Mouse (Mus musculus) embryonic facial prominence, embryonic 14.5 days (tissue): ENCODE results near the gene Ptch1. TPM values are rescaled to one million over a fixed set of nuclear protein-coding genes. Genes with fewer than 3 reads are reported as not detected.

Experiments
- ATAC-seq: fragments of 200-750 bp; cut with Nextera tagmentation; 2 replicates; pipeline ENCODE4 v1.8.0; 2017; ENCODE audit warnings: low read depth, moderate number of reproducible peaks, moderate TSS enrichment
- DNase-seq: peaks from one replicate; pipeline ENCODE4 v3.0.0-alpha.2; 2015; ENCODE audit warnings: low spot score
- H3K27ac ChIP-seq: fragments of 300-500 bp; sonication (generic); replicated peaks from 2 replicates; pipeline ENCODE4 v1.5.1; 2014; ENCODE audit warnings: low read depth, mild to moderate bottlenecking, low read length, moderate library complexity
- H3K27me3 ChIP-seq: fragments of 300-500 bp; sonication (generic); replicated peaks from 2 replicates; pipeline ENCODE4 v1.6.1; 2014; ENCODE audit warnings: low read length; ENCODE audit not compliant: control insufficient read depth, insufficient read depth
- H3K36me3 ChIP-seq: fragments of 300-500 bp; sonication (generic); 2 replicates; pipeline ENCODE4 v1.6.1; 2014; ENCODE audit warnings: low read length, mixed read lengths; ENCODE audit not compliant: control insufficient read depth, insufficient read depth
- H3K4me1 ChIP-seq: fragments of 300-500 bp; sonication (generic); 2 replicates; pipeline ENCODE4 v1.6.1; 2014; ENCODE audit warnings: antibody characterized with exemption, low read length; ENCODE audit not compliant: control insufficient read depth, insufficient read depth
- H3K4me2 ChIP-seq: fragments of 300-500 bp; sonication (generic); 2 replicates; pipeline ENCODE4 v1.6.1; 2014; ENCODE audit warnings: low read depth, mild to moderate bottlenecking, low read length, moderate library complexity, mixed read lengths
- H3K4me3 ChIP-seq: fragments of 300-500 bp; sonication (generic); 2 replicates; pipeline ENCODE4 v1.5.1; 2014; ENCODE audit warnings: low read depth, mild to moderate bottlenecking, low read length
- H3K9ac ChIP-seq: fragments of 300-500 bp; sonication (generic); 2 replicates; pipeline ENCODE4 v1.6.1; 2014; ENCODE audit warnings: low read depth, mild to moderate bottlenecking, low read length, moderate library complexity, mixed read lengths
- H3K9me3 ChIP-seq: fragments of 300-500 bp; sonication (generic); 2 replicates; pipeline ENCODE4 v1.6.1; 2016; ENCODE audit warnings: low read length; ENCODE audit not compliant: control insufficient read depth
- WGBS: fragments of 180-500 bp; shearing (Covaris S2); extraction: QIAGEN DNeasy Blood & Tissue Kit; methylation state at CpG from one replicate; pipeline ENCODE4 v1.1.7; 2014; 5-methylcytosine and 5-hydroxymethylcytosine counted together
- polyA plus RNA-seq: library from polyadenylated mRNA; unstranded; fragments of >200 nt; fragmentation: Nextera tagmentation; extraction: Ambion mirVana; gene quantifications from 2 replicates; pipeline ENCODE4 v1.2.1, GENCODE M21; 2014

The Ptch1 gene
- polyA plus RNA-seq, 1 experiment from 2014 or later, result 22.7 TPM

GRCm38 (mm10) chr13:63534981-63535380 is 38.4 kb downstream of the Ptch1 start:
- H3K4me2 ChIP-seq, result no peak overlapping the region
- H3K27ac ChIP-seq, result no peak overlapping the region
- no peak for DNase-seq
- no peaks in the 10 kb centered on the region for H3K9me3 ChIP-seq
- no peaks in the 10 kb centered on the region for H3K27me3 ChIP-seq
- ATAC-seq, result no peak
- H3K36me3 ChIP-seq, result peaks cover 99% of the 10 kb centered on the region
- H3K4me1 ChIP-seq, result peaks cover 5% of the 10 kb centered on the region
- WGBS, result 70% methylated on average over 4 of the region's 4 CpGs
- H3K9ac ChIP-seq, result no peak overlapping the region
- no peak overlapping the region for H3K4me3 ChIP-seq

GRCm38 (mm10) chr13:63530857-63531256 is 42.5 kb downstream of the Ptch1 start:
- Histone ChIP-seq H3K4me2 (no peak overlapping the region), H3K27ac (no peak overlapping the region), H3K9me3 (no peaks in the 10 kb centered on the region), H3K27me3 (no peaks in the 10 kb centered on the region), H3K4me1 (peaks cover 46% of the 10 kb centered on the region), H3K4me3 (no peak overlapping the region), H3K36me3 (peaks cover 84% of the 10 kb centered on the region), H3K9ac (no peak overlapping the region)
- ATAC-seq, result no peak
- 82% methylated on average over 9 of the region's 9 CpGs for WGBS
- DNase-seq, result no peak

GRCm38 (mm10) chr13:63530371-63530764 is 43.0 kb downstream of the Ptch1 start:
- Histone ChIP-seq H3K4me3 (no peak overlapping the region), H3K4me2 (no peak overlapping the region), H3K27ac (no peak overlapping the region), H3K4me1 (peaks cover 47% of the 10 kb centered on the region), H3K9me3 (no peaks in the 10 kb centered on the region), H3K36me3 (peaks cover 82% of the 10 kb centered on the region), H3K27me3 (no peaks in the 10 kb centered on the region), H3K9ac (no peak overlapping the region)
- ATAC-seq (no peak), DNase-seq (no peak)
- WGBS, result 49% methylated on average over 3 of the region's 3 CpGs

GRCm38 (mm10) chr13:63529602-63530370 is 43.6 kb downstream of the Ptch1 start:
- peaks cover 52% of the 10 kb centered on the region for H3K4me1 ChIP-seq
- DNase-seq, result no peak

GRCm38 (mm10) chr13:63528852-63529251 is 44.5 kb downstream of the Ptch1 start:
- Histone ChIP-seq H3K9ac (0 out of 2 replicates have a peak overlapping the region, but pooled peaks have one; percentile 3), H3K4me2 (peak overlapping the region; percentile 1), H3K27me3 (no peaks in the 10 kb centered on the region), H3K4me3 (no peak overlapping the region), H3K36me3 (peaks cover 83% of the 10 kb centered on the region), H3K27ac (peak overlapping the region; percentile 71), H3K4me1 (peaks cover 62% of the 10 kb centered on the region), H3K9me3 (no peaks in the 10 kb centered on the region)
- WGBS, result 8% methylated on average over 2 of the region's 2 CpGs
- ATAC-seq, result no peak
- no peak for DNase-seq

More at GRCm38 (mm10) chr13:63529602-63530370, 43.6 kb downstream of the Ptch1 start:
- Histone ChIP-seq H3K9ac (no peak overlapping the region), H3K4me3 (no peak overlapping the region), H3K27me3 (no peaks in the 10 kb centered on the region), H3K9me3 (no peaks in the 10 kb centered on the region), H3K4me2 (no peak overlapping the region), H3K27ac (peak overlapping the region; percentile 71; the same call in 1 of the 2 replicates), H3K36me3 (peaks cover 82% of the 10 kb centered on the region)
- no peak for ATAC-seq
- 37% methylated on average over 3 of the region's 3 CpGs for WGBS

- Histone ChIP-seq H3K4me3 (no peak overlapping the region), H3K9me3 (no peaks in the 10 kb centered on the region), H3K9ac (peak overlapping the region; percentile 3; the same call in 1 of the 2 replicates), H3K4me1 (peaks cover 68% of the 10 kb centered on the region), H3K4me2 (peak overlapping the region; percentile 1; the same call in 1 of the 2 replicates), H3K36me3 (peaks cover 81% of the 10 kb centered on the region), H3K27ac (peak overlapping the region; percentile 71), H3K27me3 (no peaks in the 10 kb centered on the region)
- DNase-seq, result peak; percentile 91
- 6% methylated on average over 5 of the region's 5 CpGs for WGBS
- ATAC-seq, result peak; percentile 75
These were observed 45.2 kb downstream of the Ptch1 start for GRCm38 (mm10) chr13:63528164-63528675.

GRCm38 (mm10) chr13:63525571-63526197 is 47.7 kb downstream of the Ptch1 start:
- no peaks in the 10 kb centered on the region for H3K27me3 ChIP-seq
- no peak overlapping the region for H3K4me3 ChIP-seq
- no peaks in the 10 kb centered on the region for H3K9me3 ChIP-seq
- peak; percentile 84 for DNase-seq
- H3K36me3 ChIP-seq, result peaks cover 74% of the 10 kb centered on the region
- WGBS, result 14% methylated on average over 11 of the region's 11 CpGs
- peak; percentile 38; the same call in 1 of the 2 replicates for ATAC-seq
- peak overlapping the region; percentile 76 for H3K27ac ChIP-seq
- H3K9ac ChIP-seq, result no peak overlapping the region
- H3K4me2 ChIP-seq, result no peak overlapping the region
- H3K4me1 ChIP-seq, result peaks cover 72% of the 10 kb centered on the region

GRCm38 (mm10) chr13:63524608-63525570 is 48.5 kb downstream of the Ptch1 start:
- Histone ChIP-seq H3K9ac (no peak overlapping the region), H3K27ac (peak overlapping the region; percentile 76), H3K4me3 (no peak overlapping the region), H3K36me3 (peaks cover 74% of the 10 kb centered on the region), H3K4me2 (peak overlapping the region; percentile 8; the same call in 1 of the 2 replicates), H3K27me3 (no peaks in the 10 kb centered on the region), H3K9me3 (no peaks in the 10 kb centered on the region), H3K4me1 (peaks cover 66% of the 10 kb centered on the region)
- ATAC-seq (no peak), DNase-seq (peak; percentile 76)
- 34% methylated on average over 25 of the region's 25 CpGs for WGBS
